Mouse (Mus musculus) embryonic fibroblast, embryonic 13.5 days (primary cell): ENCODE data around the gene Sec24a.

Source experiments
- CTCF ChIP-seq: IDR thresholded peaks from 2 replicates; pipeline ENCODE4 v1.5.1; 2011; ENCODE audit warnings: mild to moderate bottlenecking, control low read depth, low read length, moderate library complexity, borderline replicate concordance; ENCODE audit not compliant: insufficient read depth
- POLR2A ChIP-seq: IDR thresholded peaks from 2 replicates; pipeline ENCODE4 v1.6.1; 2011; ENCODE audit warnings: low read depth, mild to moderate bottlenecking, control low read depth, low read length, moderate library complexity

DNA sequence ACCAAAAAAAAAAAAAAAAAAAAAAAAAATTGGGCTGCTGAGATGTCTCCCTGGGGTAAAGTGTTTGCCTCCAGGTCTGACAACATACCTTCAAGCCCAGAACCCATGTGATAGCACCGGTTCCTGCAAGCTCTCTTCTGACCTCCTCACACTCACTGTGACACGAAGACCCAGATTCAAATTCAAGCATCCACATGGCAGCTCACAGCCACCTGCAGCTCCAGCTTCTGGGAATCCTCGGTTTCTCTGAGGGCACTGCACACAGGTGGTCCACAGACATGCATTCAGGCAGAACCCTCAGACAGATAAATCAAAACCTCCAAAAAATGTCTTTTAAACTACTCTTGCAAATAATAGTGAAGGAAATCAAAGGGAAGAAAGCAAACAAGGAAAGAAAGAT lies 84.0 kb downstream of the Sec24a start:
- no peak for TF ChIP-seq CTCF
- no peak for TF ChIP-seq POLR2A
